17 mouse cellular contexts compared by ENCODE assay signal in genomic region chr11:118520251-118520650, GRCm38 (mm10). TPM values are rescaled to one million over a fixed set of nuclear protein-coding genes. Genes with fewer than 3 reads are reported as not detected.
DNase-seq lines count a peak whose midpoint lies in the region; ATAC-seq and TF ChIP-seq lines count a peak whose summit lies in the region.
"Had no signal": no experiment of that assay in that cellular context is flagged by ENCODE, and none has a peak within 500 bp of the region (broad histone marks: within the 10 kb centered on the region; RNA-seq: fewer than 3 reads in every experiment).

No protein-coding gene starts in this region.

- intact Hi-C loops in left cerebral cortex, adult 2 months (cut with DNase I) = no loop called here
- intact Hi-C loops in left cerebral cortex, postnatal 36 days (cut with DNase I) = no loop called here

- no peak overlapping the region for H3K4me2 ChIP-seq in embryonic facial prominence, embryonic 11.5 days (ENCODE audit: low read depth, low read length)
- H3K4me2 ChIP-seq: midbrain, embryonic 12.5 days; neural tube, embryonic 13.5 days had no signal

- peak; percentile 17 for DNase-seq in embryonic facial prominence, embryonic 11.5 days (ENCODE audit: low spot score)
- no peak for DNase-seq in embryonic facial prominence, embryonic 10.5 days (ENCODE audit: low spot score)
- DNase-seq in left cerebral cortex, adult 2 months (ENCODE audit: extremely low spot score in 1 of 2, low spot score in 2 of 2) = no peak
- DNase-seq in left cerebral cortex, postnatal 36 days (ENCODE audit: low spot score in 2 of 2) = no peak
- DNase-seq in B cell, adult 2 months = peak; percentile 16 to 24
- no peak for DNase-seq in right cerebral cortex, postnatal 10 days (ENCODE audit: low spot score in 2 of 2)
- no peak for DNase-seq in adrenal gland, postnatal 36 days
- DNase-seq: adrenal gland, postnatal 14 days; cerebellum, adult 11 months; heart, postnatal 4 days; kidney, adult 11 months; lung, postnatal 10 days; retina, postnatal 1 day; thymus, adult 18-20 months had no signal

- no peak overlapping the region for H3K9ac ChIP-seq in embryonic facial prominence, embryonic 11.5 days (replicated peaks; ENCODE audit: low read length)
- H3K9ac ChIP-seq: midbrain, embryonic 12.5 days; neural tube, embryonic 13.5 days had no signal

- H3K4me1 ChIP-seq in embryonic facial prominence, embryonic 11.5 days (ENCODE audit: control insufficient read depth, insufficient read depth, low read length) = no peaks in the 10 kb centered on the region
- peaks cover 27% of the 10 kb centered on the region for H3K4me1 ChIP-seq in embryonic facial prominence, embryonic 10.5 days
- H3K4me1 ChIP-seq in cortical plate, adult 2 months (ENCODE audit: control insufficient read depth, insufficient read depth, low read length) = peaks cover 9% of the 10 kb centered on the region

- no peaks in the 10 kb centered on the region for H3K27me3 ChIP-seq in embryonic facial prominence, embryonic 11.5 days (ENCODE audit: control insufficient read depth, insufficient read depth, low read length)
- H3K27me3 ChIP-seq in embryonic facial prominence, embryonic 10.5 days (replicated peaks; ENCODE audit: low read depth, poor library complexity, severe bottlenecking) = no peaks in the 10 kb centered on the region
- H3K27me3 ChIP-seq: neural tube, embryonic 13.5 days had no signal

- TF ChIP-seq POLR2A in cortical plate, adult 2 months (IDR thresholded peaks at IDR 0.05; ENCODE audit: extremely low read depth, insufficient read depth, low read length) = no peak

- TF ChIP-seq CTCF in left cerebral cortex, adult 2 months (IDR thresholded peaks at IDR 0.05) = peak; percentile 46
- peak; percentile 23; the same call in 1 of the 2 replicates for TF ChIP-seq CTCF in cortical plate, adult 2 months (IDR thresholded peaks at IDR 0.05; ENCODE audit: extremely low read depth, insufficient read depth, low read length)

- H3K36me3 ChIP-seq in embryonic facial prominence, embryonic 11.5 days (replicated peaks; ENCODE audit: control insufficient read depth, insufficient read depth, low read depth, low read length) = no peaks in the 10 kb centered on the region
- H3K36me3 ChIP-seq in embryonic facial prominence, embryonic 10.5 days (replicated peaks) = no peaks in the 10 kb centered on the region
- H3K36me3 ChIP-seq: midbrain, embryonic 12.5 days had no signal

- ATAC-seq in embryonic facial prominence, embryonic 11.5 days (replicated peaks; ENCODE audit: insufficient number of reproducible peaks, low FRiP score, low TSS enrichment, low read depth) = no peak

- 58% methylated on average over 5 of the region's 5 CpGs for whole genome bisulfite sequencing in embryonic facial prominence, embryonic 11.5 days
- WGBS in embryonic facial prominence, embryonic 10.5 days = 56% methylated on average over 5 of the region's 5 CpGs

- no peak overlapping the region for H3K4me3 ChIP-seq in embryonic facial prominence, embryonic 11.5 days (ENCODE audit: low read depth, low read length)
- no peak overlapping the region for H3K4me3 ChIP-seq in embryonic facial prominence, embryonic 10.5 days
- H3K4me3 ChIP-seq in left cerebral cortex, adult 2 months = no peak overlapping the region
- H3K4me3 ChIP-seq in cortical plate, adult 2 months (ENCODE audit: insufficient read depth, low read length) = no peak overlapping the region
- H3K4me3 ChIP-seq: midbrain, embryonic 12.5 days; neural tube, embryonic 13.5 days had no signal

- H3K9me3 ChIP-seq in embryonic facial prominence, embryonic 11.5 days (replicated peaks; ENCODE audit: control insufficient read depth, low read length) = no peaks in the 10 kb centered on the region
- H3K9me3 ChIP-seq in embryonic facial prominence, embryonic 10.5 days = no peaks in the 10 kb centered on the region
- H3K9me3 ChIP-seq: midbrain, embryonic 12.5 days; neural tube, embryonic 13.5 days had no signal

- H3K27ac ChIP-seq in embryonic facial prominence, embryonic 11.5 days (replicated peaks; ENCODE audit: low read depth, low read length) = no peak overlapping the region
- no peak overlapping the region for H3K27ac ChIP-seq in embryonic facial prominence, embryonic 10.5 days (replicated peaks)
- no peak overlapping the region for H3K27ac ChIP-seq in left cerebral cortex, adult 2 months
- H3K27ac ChIP-seq in cortical plate, adult 2 months (ENCODE audit: insufficient read depth, low read length) = no peak overlapping the region
- H3K27ac ChIP-seq: midbrain, embryonic 12.5 days; neural tube, embryonic 13.5 days had no signal

RNA-seq across cellular contexts. Expression of gene Engase, which starts 43.6 kb away (rescaled TPM):
- polyA plus RNA-seq in embryonic facial prominence, embryonic 11.5 days (2014; fragmentation: Nextera tagmentation; extraction: Ambion mirVana) = 5.0 and 5.9 TPM in 2 replicates
- 7.9 and 8.5 TPM in 2 replicates for polyA plus RNA-seq in embryonic facial prominence, embryonic 10.5 days (2016; fragmentation: Nextera tagmentation; extraction: Ambion mirVana)
- 10 to 100 TPM; 11.0 to 12.4 TPM for total RNA-seq in left cerebral cortex, adult 2 months (2021)
- total RNA-seq in left cerebral cortex, postnatal 36 days (2021) = 10 to 100 TPM; 10.8 to 11.1 TPM
- 10.3 and 12.0 TPM in 2 replicates for polyA plus RNA-seq in cortical plate, adult 2 months (2012; rRNA removed)
- total RNA-seq in adrenal gland, postnatal 36 days (2021) = 10 to 100 TPM; 10.3 to 20.7 TPM

Comparison
In these comparisons a context has a peak if more than half of its experiments do, and no peak if none do; other contexts are left out.
1. DNase-seq: peak in embryonic facial prominence, embryonic 11.5 days (single experiment) and B cell, adult 2 months (2 of 2); none in embryonic facial prominence, embryonic 10.5 days (single experiment), left cerebral cortex, adult 2 months (0 of 2), left cerebral cortex, postnatal 36 days (0 of 2), right cerebral cortex, postnatal 10 days (0 of 2) and adrenal gland, postnatal 36 days (0 of 2).